Mouse (Mus musculus): ENCODE measurements at regions not wholly inside any gene's neighbourhood (a gene's known extent, or its start where the extent isn't known, plus 50 kb on each side); places are given as distances from the start of the nearest gene placed in this dataset.

GRCm38 (mm10) chr3:38572159-38572558 lies 87.5 kb upstream of the Ankrd50 start:
- H3K4me1 ChIP-seq (ENCODE audit: control insufficient read depth, insufficient read depth, low read length), result no peaks in the 10 kb centered on the region
- H3K36me3 ChIP-seq (ENCODE audit: control insufficient read depth, insufficient read depth, low read length, poor library complexity, severe bottlenecking), result no peaks in the 10 kb centered on the region
- no peaks in the 10 kb centered on the region for H3K9me3 ChIP-seq (replicated peaks; ENCODE audit: control insufficient read depth, insufficient read depth, low read length, poor library complexity, severe bottlenecking)
- no peak overlapping the region for H3K4me3 ChIP-seq (ENCODE audit: low read depth, low read length)
- H3K9ac ChIP-seq (ENCODE audit: low read depth, poor library complexity, severe bottlenecking), result no peak overlapping the region
- H3K27ac ChIP-seq (ENCODE audit: insufficient read depth, low read length), result no peak overlapping the region
- TF ChIP-seq CTCF (IDR thresholded peaks at IDR 0.05; ENCODE audit: low read depth, low read length) (no peak), POLR2A (IDR thresholded peaks at IDR 0.05; ENCODE audit: insufficient read depth, low read length) (no peak), EP300 (IDR thresholded peaks at IDR 0.05; ENCODE audit: insufficient read depth, low read depth, low read length) (no peak)
- no peaks in the 10 kb centered on the region for H3K27me3 ChIP-seq (ENCODE audit: control insufficient read depth, insufficient read depth, low read length, poor library complexity, severe bottlenecking)

- H3K4me3 ChIP-seq (ENCODE audit: low read depth, low read length), result no peak overlapping the region
- H3K9ac ChIP-seq (ENCODE audit: low read depth, poor library complexity, severe bottlenecking), result no peak overlapping the region
- H3K36me3 ChIP-seq (ENCODE audit: control insufficient read depth, insufficient read depth, low read length, poor library complexity, severe bottlenecking), result no peaks in the 10 kb centered on the region
- H3K9me3 ChIP-seq (replicated peaks; ENCODE audit: control insufficient read depth, insufficient read depth, low read length, poor library complexity, severe bottlenecking), result no peaks in the 10 kb centered on the region
- H3K4me1 ChIP-seq (ENCODE audit: control insufficient read depth, insufficient read depth, low read length), result no peaks in the 10 kb centered on the region
- H3K27ac ChIP-seq (ENCODE audit: insufficient read depth, low read length), result no peak overlapping the region
- H3K27me3 ChIP-seq (ENCODE audit: control insufficient read depth, insufficient read depth, low read length, poor library complexity, severe bottlenecking), result no peaks in the 10 kb centered on the region
- no peak for TF ChIP-seq EP300 (IDR thresholded peaks at IDR 0.05; ENCODE audit: insufficient read depth, low read depth, low read length)
- TF ChIP-seq CTCF (IDR thresholded peaks at IDR 0.05; ENCODE audit: low read depth, low read length), result no peak
- no peak for TF ChIP-seq POLR2A (IDR thresholded peaks at IDR 0.05; ENCODE audit: insufficient read depth, low read length)
Measured at GRCm38 (mm10) chr3:38571224-38571623, 86.6 kb upstream of the Ankrd50 start.

GRCm38 (mm10) chr3:38569001-38569400 lies 84.4 kb upstream of the Ankrd50 start:
- no peaks in the 10 kb centered on the region for H3K4me1 ChIP-seq (ENCODE audit: control insufficient read depth, insufficient read depth, low read length)
- no peak overlapping the region for H3K9ac ChIP-seq (ENCODE audit: low read depth, poor library complexity, severe bottlenecking)
- H3K27me3 ChIP-seq (ENCODE audit: control insufficient read depth, insufficient read depth, low read length, poor library complexity, severe bottlenecking), result no peaks in the 10 kb centered on the region
- H3K4me3 ChIP-seq (ENCODE audit: low read depth, low read length), result no peak overlapping the region
- H3K36me3 ChIP-seq (ENCODE audit: control insufficient read depth, insufficient read depth, low read length, poor library complexity, severe bottlenecking), result no peaks in the 10 kb centered on the region
- no peaks in the 10 kb centered on the region for H3K9me3 ChIP-seq (replicated peaks; ENCODE audit: control insufficient read depth, insufficient read depth, low read length, poor library complexity, severe bottlenecking)
- no peak overlapping the region for H3K27ac ChIP-seq (ENCODE audit: insufficient read depth, low read length)
- TF ChIP-seq CTCF (IDR thresholded peaks at IDR 0.05; ENCODE audit: low read depth, low read length) (no peak), POLR2A (IDR thresholded peaks at IDR 0.05; ENCODE audit: insufficient read depth, low read length) (no peak), EP300 (IDR thresholded peaks at IDR 0.05; ENCODE audit: insufficient read depth, low read depth, low read length) (no peak)

GRCm38 (mm10) chr3:38568596-38568975 lies 83.9 kb upstream of the Ankrd50 start:
- Histone ChIP-seq H3K27ac (ENCODE audit: insufficient read depth, low read length) (no peak overlapping the region), H3K4me3 (ENCODE audit: low read depth, low read length) (no peak overlapping the region), H3K9ac (ENCODE audit: low read depth, poor library complexity, severe bottlenecking) (no peak overlapping the region), H3K27me3 (ENCODE audit: control insufficient read depth, insufficient read depth, low read length, poor library complexity, severe bottlenecking) (no peaks in the 10 kb centered on the region), H3K36me3 (ENCODE audit: control insufficient read depth, insufficient read depth, low read length, poor library complexity, severe bottlenecking) (no peaks in the 10 kb centered on the region), H3K9me3 (replicated peaks; ENCODE audit: control insufficient read depth, insufficient read depth, low read length, poor library complexity, severe bottlenecking) (no peaks in the 10 kb centered on the region), H3K4me1 (ENCODE audit: control insufficient read depth, insufficient read depth, low read length) (no peaks in the 10 kb centered on the region)
- TF ChIP-seq POLR2A (IDR thresholded peaks at IDR 0.05; ENCODE audit: insufficient read depth, low read length) (no peak), CTCF (IDR thresholded peaks at IDR 0.05; ENCODE audit: low read depth, low read length) (no peak), EP300 (IDR thresholded peaks at IDR 0.05; ENCODE audit: insufficient read depth, low read depth, low read length) (peak; percentile 59; the same call in 1 of the 2 replicates)

GRCm38 (mm10) chr3:38567946-38568595 lies 83.4 kb upstream of the Ankrd50 start:
- Histone ChIP-seq H3K36me3 (ENCODE audit: control insufficient read depth, insufficient read depth, low read length, poor library complexity, severe bottlenecking) (no peaks in the 10 kb centered on the region), H3K9ac (ENCODE audit: low read depth, poor library complexity, severe bottlenecking) (no peak overlapping the region), H3K27ac (ENCODE audit: insufficient read depth, low read length) (0 out of 2 replicates have a peak overlapping the region, but pooled peaks have one; percentile 19), H3K4me3 (ENCODE audit: low read depth, low read length) (no peak overlapping the region), H3K27me3 (ENCODE audit: control insufficient read depth, insufficient read depth, low read length, poor library complexity, severe bottlenecking) (no peaks in the 10 kb centered on the region), H3K9me3 (replicated peaks; ENCODE audit: control insufficient read depth, insufficient read depth, low read length, poor library complexity, severe bottlenecking) (no peaks in the 10 kb centered on the region), H3K4me1 (ENCODE audit: control insufficient read depth, insufficient read depth, low read length) (no peaks in the 10 kb centered on the region)
- TF ChIP-seq EP300 (IDR thresholded peaks at IDR 0.05; ENCODE audit: insufficient read depth, low read depth, low read length) (no peak), POLR2A (IDR thresholded peaks at IDR 0.05; ENCODE audit: insufficient read depth, low read length) (no peak), CTCF (IDR thresholded peaks at IDR 0.05; ENCODE audit: low read depth, low read length) (no peak)

- TF ChIP-seq POLR2A (IDR thresholded peaks at IDR 0.05; ENCODE audit: insufficient read depth, low read length) (no peak), EP300 (IDR thresholded peaks at IDR 0.05; ENCODE audit: insufficient read depth, low read depth, low read length) (no peak), CTCF (IDR thresholded peaks at IDR 0.05; ENCODE audit: low read depth, low read length) (no peak)
Measured at GRCm38 (mm10) chr3:38566576-38566975, 81.9 kb upstream of the Ankrd50 start.

More at GRCm38 (mm10) chr3:38566576-38566975, 81.9 kb upstream of the Ankrd50 start:
- no peak overlapping the region for H3K4me3 ChIP-seq (ENCODE audit: low read depth, low read length)
- H3K27me3 ChIP-seq (ENCODE audit: control insufficient read depth, insufficient read depth, low read length, poor library complexity, severe bottlenecking), result no peaks in the 10 kb centered on the region
- no peak overlapping the region for H3K9ac ChIP-seq (ENCODE audit: low read depth, poor library complexity, severe bottlenecking)
- no peaks in the 10 kb centered on the region for H3K36me3 ChIP-seq (ENCODE audit: control insufficient read depth, insufficient read depth, low read length, poor library complexity, severe bottlenecking)
- H3K4me1 ChIP-seq (ENCODE audit: control insufficient read depth, insufficient read depth, low read length), result no peaks in the 10 kb centered on the region
- H3K27ac ChIP-seq (ENCODE audit: insufficient read depth, low read length), result no peak overlapping the region
- no peaks in the 10 kb centered on the region for H3K9me3 ChIP-seq (replicated peaks; ENCODE audit: control insufficient read depth, insufficient read depth, low read length, poor library complexity, severe bottlenecking)
